Mouse (Mus musculus): ENCODE results near the gene Ldlrad3.

Ldlrad3 gene

GRCm38 (mm10) chr2:102185951-102186561 lies at the start of gene Ldlrad3:
Gene Ldlrad3, minus strand, starts transcription at chr2:102186385.
- peak; percentile 71 for DNase-seq (ENCODE audit: low spot score)

- no peak for DNase-seq (ENCODE audit: low spot score)
Measured at GRCm38 (mm10) chr2:102231470-102231869, 45.3 kb upstream of the Ldlrad3 start.

- no peak for DNase-seq (ENCODE audit: low spot score)
Measured at GRCm38 (mm10) chr2:102229126-102229525, 42.9 kb upstream of the Ldlrad3 start.

- no peak for DNase-seq (ENCODE audit: low spot score)
Measured at GRCm38 (mm10) chr2:102228331-102228730, 42.1 kb upstream of the Ldlrad3 start.

- no peak for DNase-seq (ENCODE audit: low spot score)
Measured at GRCm38 (mm10) chr2:102227839-102228238, 41.7 kb upstream of the Ldlrad3 start.

GRCm38 (mm10) chr2:102226274-102226673 lies 40.1 kb upstream of the Ldlrad3 start:
- DNase-seq (ENCODE audit: low spot score) = no peak

GRCm38 (mm10) chr2:102223355-102224128 lies 37.4 kb upstream of the Ldlrad3 start:
- no peak for DNase-seq (ENCODE audit: low spot score)

- DNase-seq (ENCODE audit: low spot score) = no peak
Measured at GRCm38 (mm10) chr2:102222749-102223148, 36.6 kb upstream of the Ldlrad3 start.

- no peak for DNase-seq (ENCODE audit: low spot score)
Measured at GRCm38 (mm10) chr2:102216817-102217216, 30.6 kb upstream of the Ldlrad3 start.

GRCm38 (mm10) chr2:102212096-102212495 lies 25.9 kb upstream of the Ldlrad3 start:
- no peak for DNase-seq (ENCODE audit: low spot score)

GRCm38 (mm10) chr2:102205672-102206399 lies 19.7 kb upstream of the Ldlrad3 start:
- no peak for DNase-seq (ENCODE audit: low spot score)

GRCm38 (mm10) chr2:102203478-102203877 lies 17.3 kb upstream of the Ldlrad3 start:
- DNase-seq (ENCODE audit: low spot score) = no peak

GRCm38 (mm10) chr2:102202211-102202770 lies 16.1 kb upstream of the Ldlrad3 start:
- no peak for DNase-seq (ENCODE audit: low spot score)

GRCm38 (mm10) chr2:102201198-102201948 lies 15.2 kb upstream of the Ldlrad3 start:
- no peak for DNase-seq (ENCODE audit: low spot score)

GRCm38 (mm10) chr2:102197332-102197731 lies 11.1 kb upstream of the Ldlrad3 start:
- no peak for DNase-seq (ENCODE audit: low spot score)

- DNase-seq (ENCODE audit: low spot score) = no peak
Measured at GRCm38 (mm10) chr2:102196709-102197108, 10.5 kb upstream of the Ldlrad3 start.

- no peak for DNase-seq (ENCODE audit: low spot score)
Measured at GRCm38 (mm10) chr2:102195494-102195893, 9.3 kb upstream of the Ldlrad3 start.

GRCm38 (mm10) chr2:102194247-102194646 lies 8.1 kb upstream of the Ldlrad3 start:
- no peak for DNase-seq (ENCODE audit: low spot score)

- no peak for DNase-seq (ENCODE audit: low spot score)
Measured at GRCm38 (mm10) chr2:102192943-102193820, 7.0 kb upstream of the Ldlrad3 start.

- DNase-seq (ENCODE audit: low spot score) = no peak
Measured at GRCm38 (mm10) chr2:102191736-102192135, 5.6 kb upstream of the Ldlrad3 start.

- no peak for DNase-seq (ENCODE audit: low spot score)
Measured at GRCm38 (mm10) chr2:102190956-102191355, 4.8 kb upstream of the Ldlrad3 start.
